Mouse (Mus musculus): ENCODE data around the gene Tirap.
A peak's percentile ranks its signal among the peaks of the same experiment; 100 is the strongest.

The Tirap gene

DNA sequence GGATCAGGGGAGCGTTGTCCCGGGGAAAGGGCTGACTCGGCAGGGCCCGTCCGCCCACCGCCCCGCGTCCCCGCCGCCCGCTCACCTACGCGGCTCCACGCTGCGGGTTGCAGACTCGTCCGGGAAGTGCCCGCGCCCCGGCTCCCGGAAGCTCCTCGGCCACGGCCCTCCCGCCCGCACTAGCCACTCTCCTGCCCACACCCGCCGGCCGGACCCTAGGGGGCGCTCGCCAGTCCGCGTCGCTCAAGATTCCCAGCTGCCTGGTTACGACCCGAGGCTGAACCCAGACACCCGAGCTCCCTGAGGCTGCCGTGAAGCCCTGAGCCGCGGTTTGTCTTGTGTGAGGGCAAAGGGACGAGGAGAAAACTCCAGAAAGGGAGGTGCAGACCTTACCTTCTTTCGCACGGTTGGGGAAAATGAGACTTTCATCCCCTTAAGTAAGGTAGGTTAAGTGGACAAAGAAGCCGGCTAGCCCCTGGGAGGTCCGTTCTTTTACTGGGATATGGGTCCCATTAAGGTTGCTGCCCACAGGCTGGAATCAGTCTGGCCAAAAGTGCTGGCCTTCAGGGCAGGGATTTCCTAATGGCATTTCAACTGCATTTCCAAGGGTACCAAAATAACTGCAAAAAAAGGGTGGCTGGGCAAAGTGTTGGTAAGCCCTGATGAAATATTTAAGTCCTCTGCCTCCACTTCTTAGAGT lies at the start of gene Tirap, which contains the start of gene Srpr:
TSS of gene Tirap (minus strand) at position 520 of the 700 bp plus-strand sequence.
TSS of gene Srpr (plus strand) at position 404 of the 700 bp plus-strand sequence.
- peak; percentile 81 to 93 for DNase-seq

DNA sequence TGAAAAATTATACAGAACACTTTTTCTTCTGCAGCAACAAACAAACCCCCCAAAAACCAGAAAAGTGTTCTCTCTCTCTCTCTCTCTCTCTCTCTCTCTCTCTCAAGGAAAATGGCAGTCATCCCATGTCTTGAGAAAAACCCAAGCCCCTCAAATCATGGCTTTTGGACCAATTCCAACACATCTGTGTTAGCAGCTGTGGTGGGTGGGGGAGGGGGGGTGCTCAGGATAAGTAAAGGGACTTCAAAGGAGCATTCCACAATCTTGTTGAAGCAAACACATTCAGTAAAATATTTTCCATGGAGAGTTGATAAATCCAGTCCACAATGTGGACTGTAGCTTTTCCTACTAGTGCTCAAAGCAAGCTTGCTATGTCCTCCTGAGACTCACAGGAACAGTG lies 49.4 kb upstream of the Tirap start:
- no peak for DNase-seq

DNA sequence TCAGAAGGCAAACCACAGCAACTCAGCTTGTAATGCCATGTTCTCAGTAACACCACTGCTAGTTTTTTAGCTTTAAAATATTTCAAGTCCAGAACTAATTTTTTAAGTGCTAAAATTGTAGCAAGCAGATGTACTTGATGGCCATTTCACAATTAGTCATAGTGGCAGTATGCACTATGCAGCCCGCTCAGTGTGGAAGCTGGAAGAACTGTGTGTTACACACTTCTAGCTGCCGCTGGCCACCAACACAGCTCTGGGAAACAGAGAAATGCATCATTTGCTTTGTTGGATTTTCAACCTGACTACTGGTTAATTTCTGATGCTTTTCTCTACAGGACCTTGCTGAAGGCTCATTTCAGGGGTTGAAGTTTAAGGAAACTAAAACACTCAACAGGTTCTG lies 47.3 kb upstream of the Tirap start:
- no peak for DNase-seq

DNA sequence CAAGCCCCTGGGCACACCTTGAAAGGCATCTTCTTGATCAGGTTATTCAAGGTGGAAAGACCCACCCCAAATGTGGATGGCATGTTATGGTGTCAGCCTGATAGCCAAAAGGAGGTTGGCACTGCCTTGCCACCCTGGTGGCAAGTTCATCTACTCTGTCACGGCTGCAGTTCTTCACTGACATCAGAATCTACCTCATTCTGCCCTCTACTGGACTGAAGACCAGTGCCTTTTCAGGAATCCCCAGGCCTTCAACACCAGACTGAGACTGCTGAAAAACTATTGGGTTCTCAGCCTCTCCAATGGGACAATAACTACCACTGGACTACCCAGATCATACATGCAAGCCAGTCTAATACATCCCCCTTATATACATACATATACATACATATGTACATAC lies 39.6 kb upstream of the Tirap start:
- DNase-seq: no peak

DNA sequence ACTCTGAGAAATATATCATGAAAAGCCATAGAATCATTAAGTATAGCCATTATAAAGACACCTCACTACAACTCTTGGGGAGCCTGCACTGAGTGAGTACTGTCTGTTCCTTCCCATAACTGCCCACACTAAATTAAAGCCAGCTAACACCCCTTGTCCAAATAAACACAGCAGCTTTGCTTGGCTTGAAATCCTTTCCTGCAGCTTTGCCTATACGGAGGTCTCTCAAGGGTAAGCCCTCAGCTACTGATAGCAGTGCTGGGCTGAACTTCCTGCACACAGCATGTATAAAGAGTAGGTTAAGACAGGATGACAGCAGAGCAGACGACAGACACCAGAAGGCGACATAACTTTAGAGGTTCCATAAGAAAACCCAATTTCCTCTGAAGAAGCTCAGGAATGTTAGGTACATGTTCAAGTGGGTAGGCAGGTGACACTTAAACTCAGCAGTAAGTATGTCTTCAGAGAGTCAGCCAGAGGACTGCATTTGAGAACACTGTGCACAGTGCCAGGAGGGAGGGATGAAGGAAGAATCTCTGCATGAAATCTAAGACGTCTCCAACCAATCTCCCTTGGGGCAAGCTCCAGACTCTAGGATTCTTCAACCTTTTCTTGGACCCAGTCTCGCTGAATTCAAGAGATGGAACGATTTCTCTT lies 39.0 kb upstream of the Tirap start:
- no peak for DNase-seq

DNA sequence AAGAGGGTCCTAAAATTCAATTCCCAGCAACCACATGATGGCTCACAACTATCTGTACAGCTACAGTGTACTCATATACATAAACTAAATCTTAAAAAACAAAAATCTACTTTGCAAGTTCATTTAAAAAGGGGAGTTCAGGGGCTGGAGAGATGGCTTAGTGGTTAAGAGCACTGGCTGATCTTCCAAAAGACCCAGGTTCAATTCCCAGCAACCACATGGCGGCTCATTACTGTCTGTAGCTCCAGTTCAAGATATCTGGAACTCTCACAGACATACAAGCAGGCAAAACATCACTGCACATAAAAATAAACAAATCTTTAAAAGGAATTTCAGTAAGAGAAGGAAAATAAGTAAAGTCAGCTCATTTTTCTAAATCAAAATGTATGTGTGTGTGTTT lies 38.3 kb upstream of the Tirap start:
- no peak for DNase-seq

DNA sequence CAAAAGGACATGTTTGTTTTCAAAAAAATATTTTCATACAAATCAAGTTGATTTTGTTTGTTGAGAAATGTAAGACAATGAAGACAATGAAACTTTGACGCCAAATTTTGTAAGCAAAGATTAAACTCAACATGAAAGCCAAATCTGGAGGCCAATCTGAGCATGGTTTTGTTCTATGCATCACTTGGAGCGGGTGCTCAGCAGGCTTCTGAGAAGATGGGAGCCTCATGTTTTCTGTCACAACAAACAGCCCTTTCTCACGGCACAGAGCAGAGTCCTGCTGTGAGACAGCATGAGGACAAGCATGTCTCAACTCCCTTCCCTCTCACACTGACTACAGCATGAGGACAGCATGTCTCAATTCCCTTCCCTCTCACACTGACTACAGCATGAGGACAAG lies 35.9 kb upstream of the Tirap start:
- DNase-seq: no peak

DNA sequence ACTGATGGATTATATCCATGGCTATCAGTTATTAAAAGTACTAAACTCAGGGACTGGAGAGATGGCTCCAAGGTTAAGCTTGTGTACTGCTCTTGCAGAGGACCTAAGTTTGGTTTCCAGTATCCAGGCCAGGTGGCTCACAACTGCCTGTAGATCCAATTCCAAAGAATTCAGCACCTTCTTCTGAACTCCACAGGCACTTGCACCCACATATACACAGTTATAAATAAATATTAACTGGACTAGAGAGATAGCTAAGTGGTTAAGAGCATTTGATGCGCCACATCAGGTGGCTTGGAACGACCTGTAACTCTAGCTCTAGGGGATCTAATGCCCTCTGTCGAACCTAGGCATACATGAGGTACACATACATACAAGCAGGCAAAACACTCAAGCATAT lies 28.6 kb upstream of the Tirap start:
- DNase-seq: no peak

DNA sequence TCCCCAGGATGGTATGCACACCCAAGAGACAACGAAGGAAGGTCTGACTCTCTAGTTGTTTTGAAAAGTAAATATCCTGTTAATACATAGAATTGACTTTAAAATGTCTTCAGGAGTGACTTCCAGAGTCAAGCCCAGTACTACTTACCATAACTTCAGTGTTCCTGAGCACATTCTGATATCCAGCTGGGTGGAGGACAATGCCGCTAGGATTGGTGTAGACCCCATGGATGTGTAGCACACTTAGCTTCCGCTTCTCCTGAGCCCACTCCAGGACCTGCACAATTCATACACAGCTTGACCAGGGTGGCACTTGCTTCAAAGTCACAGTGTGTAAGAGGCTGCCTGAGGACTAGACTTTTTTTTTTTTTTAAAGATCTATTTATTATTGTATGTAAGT lies 23.4 kb upstream of the Tirap start:
- DNase-seq: no peak

DNA sequence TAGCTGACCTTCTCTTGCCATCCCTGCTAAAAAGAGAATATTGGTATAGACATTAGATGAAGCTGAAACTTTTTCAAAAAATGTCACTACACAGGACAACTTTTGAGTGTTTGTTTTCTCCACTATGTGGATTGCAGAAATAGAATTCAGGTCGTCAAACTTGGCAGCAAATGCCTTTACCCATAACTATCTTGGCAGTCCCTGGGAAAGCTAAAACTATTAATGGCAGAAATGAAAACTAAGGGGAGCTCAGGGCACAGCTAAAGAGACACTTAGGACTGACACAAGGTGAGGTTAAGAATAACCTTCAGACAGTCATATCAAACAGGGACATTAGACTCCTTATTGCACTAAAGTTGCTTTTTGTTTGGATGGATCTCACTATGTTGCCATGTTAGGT lies 17.9 kb upstream of the Tirap start:
- DNase-seq: no peak

DNA sequence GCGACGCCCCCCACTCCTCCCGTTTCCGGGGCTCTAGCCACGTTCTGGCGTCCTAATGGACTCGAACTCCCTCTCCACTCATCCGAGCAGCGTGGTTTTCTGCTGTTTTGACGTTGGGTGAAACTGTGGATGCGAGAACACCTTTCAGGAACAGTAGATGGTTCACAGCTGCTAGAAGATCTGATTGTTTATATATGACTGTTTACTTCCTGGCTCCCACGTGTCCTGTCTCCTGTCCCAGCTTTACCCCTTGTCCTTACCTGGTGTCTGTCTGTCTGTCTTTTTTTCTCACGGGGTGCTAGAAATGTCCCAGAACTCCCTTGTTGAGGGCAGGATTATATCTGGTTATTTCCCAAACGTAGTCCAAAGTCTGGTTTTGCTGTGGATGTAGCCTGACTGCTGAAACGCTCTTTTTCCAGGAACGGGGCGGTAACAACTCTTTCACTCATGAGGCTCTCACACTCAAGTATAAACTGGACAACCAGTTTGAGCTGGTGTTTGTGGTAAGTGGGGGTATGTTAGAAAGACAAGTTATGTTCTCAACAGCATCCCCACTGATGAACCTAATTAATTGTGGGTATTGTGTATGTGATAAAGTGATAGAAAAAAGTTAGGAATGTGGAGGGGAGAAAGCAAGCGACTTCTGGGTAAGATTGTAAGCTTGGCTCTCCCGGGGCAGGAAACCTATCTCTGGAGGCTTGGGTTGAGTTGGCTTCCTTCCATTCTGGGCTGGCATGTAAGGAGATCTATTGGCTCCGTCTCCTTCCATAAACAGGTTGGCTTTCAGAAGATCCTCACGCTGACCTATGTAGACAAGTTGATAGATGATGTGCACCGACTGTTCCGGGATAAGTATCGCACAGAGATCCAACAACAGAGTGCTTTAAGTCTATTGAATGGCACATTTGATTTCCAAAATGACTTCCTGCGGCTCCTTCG lies 11.8 kb upstream of the Tirap start:
- no peak for DNase-seq

DNA sequence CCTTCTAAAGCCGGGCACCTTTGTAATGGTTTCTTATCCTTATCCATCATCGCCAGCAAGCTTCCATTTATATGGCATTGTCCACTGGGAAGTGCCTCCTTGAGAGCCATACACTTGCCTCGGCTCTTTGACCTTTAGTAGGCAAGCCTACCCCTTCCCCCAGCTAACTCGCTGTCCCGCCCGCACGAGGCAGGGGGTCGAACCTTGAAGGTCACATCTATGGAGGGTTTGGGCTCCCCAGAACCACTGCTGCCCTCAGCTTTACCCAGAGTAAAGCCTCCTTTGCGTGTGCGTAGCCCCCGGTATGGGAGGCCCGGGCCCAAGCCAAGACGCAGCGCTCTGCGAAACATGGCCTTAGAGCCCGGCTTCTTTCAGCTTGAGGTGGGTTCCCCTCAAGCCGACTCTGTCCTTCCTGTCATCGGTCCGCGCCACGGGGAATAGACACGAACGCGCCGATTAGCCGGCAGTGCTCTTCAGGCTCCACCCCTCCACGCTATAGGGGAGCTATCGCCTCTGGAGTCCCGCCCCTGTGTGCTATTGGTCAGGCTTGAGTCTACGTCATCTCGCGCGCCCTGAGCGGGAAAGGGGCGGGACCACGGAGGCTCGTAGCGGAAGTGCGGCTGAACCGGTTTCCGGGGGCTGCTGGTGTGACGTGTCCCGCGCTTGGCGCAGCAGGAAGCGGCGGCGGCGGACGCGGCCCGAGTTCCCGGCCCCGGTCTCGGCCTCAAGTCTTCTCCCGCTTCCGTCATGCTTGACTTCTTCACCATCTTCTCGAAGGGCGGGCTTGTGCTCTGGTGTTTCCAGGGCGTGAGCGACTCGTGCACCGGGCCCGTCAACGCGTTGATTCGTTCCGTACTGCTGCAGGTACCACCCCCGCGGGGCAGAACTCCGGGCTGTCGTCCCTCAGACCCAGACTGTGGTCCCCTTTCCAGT lies 10.7 kb upstream of the Tirap start, which contains the start of gene Foxred1:
TSS of gene Foxred1 (minus strand) at position 514 of the 933 bp plus-strand sequence.
- peak; percentile 98 for DNase-seq

DNA sequence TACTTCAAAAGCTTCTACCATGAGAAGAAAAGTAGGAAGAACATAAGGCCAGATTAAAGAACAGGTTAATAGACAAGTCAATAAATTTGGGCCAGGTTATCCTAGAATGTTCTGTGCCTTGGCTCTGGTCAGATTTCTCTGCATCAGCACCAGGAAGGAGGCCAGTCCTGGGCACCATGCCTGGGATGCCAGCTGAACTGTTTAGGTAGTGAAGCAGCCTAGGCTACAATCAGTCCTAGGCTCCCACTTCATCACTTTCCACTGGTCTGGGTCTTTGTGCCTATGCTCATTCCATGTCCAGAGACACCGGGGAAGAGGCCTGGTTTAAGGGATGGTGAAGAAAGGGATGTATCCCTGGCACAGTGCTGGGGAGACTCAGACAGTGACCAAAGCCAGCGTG lies 4.3 kb upstream of the Tirap start:
- no peak for DNase-seq

DNA sequence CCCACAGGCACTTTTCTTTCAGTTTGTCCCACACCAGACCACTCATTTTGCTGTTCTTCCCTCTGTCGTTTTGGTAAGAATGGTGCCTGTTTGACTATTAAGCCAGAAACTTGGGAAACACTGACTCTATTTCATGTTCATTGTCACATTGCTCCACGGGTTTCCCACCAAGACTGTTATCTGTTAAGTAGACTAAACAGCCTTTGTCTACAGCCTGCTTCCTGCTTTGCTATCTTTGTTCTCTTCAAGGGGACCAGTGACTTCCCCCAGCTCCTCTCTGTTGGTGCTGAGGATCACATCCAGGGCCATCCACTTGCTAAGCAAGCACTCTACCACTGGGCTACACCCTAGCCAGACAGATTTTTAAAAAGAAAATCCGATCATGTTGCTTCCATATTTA lies 3.4 kb upstream of the Tirap start:
- DNase-seq: no peak

DNA sequence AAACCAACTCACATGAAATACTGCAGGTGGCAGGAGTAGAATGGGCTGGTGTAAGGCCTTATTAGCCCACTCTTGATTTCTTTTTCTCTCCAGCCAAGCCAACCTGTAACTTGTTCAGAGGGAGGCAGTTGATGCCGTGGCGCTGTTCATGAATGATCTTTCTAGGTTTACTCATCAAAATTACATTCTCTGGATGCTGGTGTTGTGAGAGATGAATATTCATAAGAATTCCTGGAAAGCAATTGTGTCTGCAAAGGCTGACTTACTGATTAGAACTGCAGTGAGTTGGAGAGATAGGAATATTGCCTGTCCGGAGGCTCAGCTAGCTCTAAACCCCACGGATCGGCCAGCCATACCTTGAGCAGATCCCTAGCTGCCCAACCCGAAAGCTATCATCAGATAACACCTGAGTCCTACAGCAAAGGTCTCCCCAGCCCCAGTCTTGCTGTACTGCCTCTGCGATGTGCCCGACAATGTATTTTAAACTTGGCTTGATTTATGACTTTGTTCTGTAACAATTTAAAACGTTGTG lies 504 bp upstream of the Tirap start:
- no peak for DNase-seq

DNA sequence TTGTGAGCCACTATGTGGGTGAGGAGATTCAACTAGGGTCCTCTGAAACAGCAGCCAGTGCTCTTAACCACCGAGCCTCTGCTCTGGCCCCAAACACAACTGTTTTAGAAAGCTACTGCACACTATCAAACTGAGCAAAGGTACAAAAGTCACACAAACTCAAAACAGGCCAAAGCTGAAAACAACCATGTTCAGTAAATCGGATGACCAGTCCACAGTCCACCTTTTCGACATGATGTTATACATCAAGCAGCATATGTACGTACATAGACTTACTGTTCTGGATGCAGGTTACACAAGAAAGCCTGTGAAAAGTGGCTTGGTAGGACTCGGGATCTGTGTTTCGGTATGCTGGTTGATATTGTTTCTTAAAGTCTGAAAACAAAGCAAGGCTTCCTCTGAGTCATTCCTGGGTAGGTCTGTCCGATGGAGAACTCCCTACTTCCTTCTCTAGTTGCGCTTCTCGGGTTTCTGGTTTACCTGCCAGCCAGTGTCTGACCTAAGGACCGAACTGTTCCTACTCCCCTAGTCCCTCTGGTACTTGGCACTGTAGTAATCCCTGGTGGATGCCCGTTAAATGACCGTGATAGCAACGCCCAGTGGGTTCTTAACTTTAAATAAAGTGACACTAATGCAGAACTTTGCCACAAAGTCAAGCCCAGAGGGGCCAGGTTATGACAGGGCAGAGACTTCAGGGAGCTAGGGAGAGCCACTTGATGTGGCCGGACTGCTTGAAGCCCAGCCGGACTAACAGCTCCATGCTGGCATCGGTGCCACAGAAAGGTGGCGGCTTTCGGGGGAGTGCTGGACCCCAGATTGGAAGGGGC lies 933 bp downstream of the Tirap start:
- DNase-seq: no peak

DNA sequence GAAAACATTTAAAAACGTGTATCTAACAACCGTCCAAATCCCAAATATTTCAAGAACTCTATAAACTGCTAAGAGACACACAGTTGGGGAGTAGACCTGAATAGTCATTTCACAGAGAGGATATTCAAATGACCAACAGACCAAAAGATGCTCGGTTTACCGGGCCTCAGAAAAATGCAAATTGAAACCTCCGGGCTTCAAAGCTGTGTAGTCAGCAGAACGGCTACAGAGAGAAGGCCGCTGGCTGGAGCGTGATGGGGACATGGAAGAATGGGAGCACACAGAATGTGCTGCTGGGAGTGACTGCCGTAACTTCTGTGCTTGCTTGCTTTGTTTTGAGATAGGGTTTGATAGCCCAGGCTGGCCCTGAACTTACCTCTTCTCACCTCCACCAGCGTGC lies 1.7 kb downstream of the Tirap start:
- DNase-seq: no peak

DNA sequence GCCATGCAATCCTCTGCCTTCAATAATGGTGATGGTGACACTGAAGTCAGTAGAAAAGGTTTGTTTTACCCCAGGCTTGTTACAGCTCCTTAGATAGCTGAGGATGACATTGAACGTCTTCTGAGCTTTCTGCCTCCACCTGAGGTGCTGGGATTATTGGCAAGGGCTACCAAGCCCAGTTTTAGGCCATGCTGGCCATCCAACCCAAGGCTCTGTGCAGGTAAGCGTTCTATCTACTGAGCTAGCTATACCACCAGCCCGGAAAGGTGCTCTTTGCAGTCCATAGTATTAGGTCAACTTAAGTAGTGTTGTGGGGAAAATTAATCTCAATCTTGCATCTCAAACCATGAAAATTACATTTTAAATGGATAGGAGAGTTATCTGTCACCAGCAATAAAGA lies 2.5 kb downstream of the Tirap start:
- no peak for DNase-seq

DNA sequence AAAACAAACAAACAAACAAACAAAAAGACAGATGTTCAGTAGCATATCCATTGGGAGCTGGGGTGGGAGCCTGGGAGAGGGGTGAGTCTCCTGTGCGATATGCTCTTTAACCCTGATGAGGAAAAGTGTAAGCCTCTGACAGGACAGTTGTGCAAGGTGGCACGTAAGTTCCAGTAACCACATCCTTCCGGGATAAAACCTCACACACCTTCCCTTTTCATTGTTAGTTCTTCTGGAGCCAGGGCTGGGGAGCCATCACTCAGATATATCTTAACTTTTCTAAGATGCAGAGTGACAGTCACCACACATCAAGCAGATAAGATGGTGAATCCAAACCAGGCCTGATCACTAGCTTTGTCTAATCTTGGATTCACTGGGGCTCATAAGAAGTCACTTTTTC lies 6.0 kb downstream of the Tirap start:
- DNase-seq: no peak

DNA sequence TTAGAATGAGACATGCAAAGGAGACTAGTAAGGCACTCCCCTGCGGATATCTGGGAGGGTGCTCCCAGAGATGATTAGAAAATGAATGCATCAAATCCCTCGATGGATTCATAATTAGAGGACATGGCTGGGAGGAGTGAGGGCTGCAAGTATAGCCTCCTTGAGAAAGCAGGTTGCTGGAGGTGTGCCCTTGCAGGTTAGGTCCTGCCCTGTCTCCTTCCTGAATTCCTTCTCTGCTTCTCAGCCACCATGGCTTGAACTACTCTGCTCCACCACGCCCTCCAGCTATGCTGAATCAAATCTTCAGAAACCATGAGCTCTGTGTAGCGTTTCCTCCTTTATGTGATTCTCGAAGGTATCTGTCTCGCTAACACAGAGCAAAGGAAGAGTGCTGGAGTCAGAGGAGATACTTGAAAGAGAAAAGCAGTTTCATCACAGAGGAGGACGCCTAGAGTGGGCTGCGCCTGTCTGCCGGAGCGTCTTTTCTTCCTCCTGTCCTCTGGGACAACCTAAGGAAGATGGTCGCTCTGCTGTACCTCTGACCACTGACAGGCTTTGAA lies 7.0 kb downstream of the Tirap start:
- DNase-seq: no peak

DNA sequence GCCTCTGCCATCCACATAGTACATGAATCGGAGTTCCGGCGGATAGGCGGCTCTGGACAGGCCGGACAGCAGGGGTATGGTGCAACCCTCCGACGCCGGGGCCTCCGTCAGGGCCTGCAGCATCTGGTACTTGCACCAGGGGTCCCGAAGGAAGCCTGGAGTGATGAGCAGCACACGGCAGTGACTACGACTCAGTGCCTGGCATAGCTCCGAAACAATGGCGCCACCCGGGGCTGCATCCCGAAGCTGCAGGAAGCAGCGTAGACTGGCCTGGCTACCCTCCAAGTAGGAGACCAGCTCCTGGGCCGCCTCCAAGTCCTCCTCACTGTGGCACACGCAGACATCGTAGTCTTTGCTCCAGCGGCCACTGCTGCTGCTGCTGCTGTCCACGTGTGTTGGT lies 11.4 kb downstream of the Tirap start:
- no peak for DNase-seq

All from spleen, adult 18-20 months (tissue).